Mouse (Mus musculus): Measurements from ENCODE around the gene Sfmbt1. TPM values are rescaled to one million over a fixed set of nuclear protein-coding genes. Genes with fewer than 3 reads are reported as not detected.
A peak's percentile ranks its signal among the peaks of the same experiment; 100 is the strongest.

Sfmbt1 gene
- polyA plus RNA-seq, 1 experiment from 2014 or later: 14.9 TPM

DNA sequence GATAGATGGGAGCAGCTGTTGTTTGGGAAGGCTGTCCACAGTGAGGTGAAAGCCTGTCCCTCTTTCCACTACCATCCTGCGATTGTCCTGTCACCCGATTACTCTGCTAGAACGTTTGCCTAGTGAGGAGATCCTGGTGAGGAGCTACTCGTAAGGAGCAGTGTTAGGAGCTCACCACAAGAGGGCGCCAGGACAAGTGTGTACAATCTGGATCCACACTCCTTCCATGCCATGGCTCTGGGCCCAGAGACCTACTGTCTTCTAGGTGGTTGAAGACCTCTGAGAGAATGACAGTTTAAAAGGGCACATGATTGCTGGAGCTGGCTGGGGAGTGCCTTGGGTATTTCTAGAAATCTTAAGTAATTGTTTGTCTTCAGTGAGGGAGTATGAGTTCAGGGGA, 152.4 kb downstream of the Sfmbt1 start:
- no peak overlapping the region for H3K4me3 ChIP-seq (ENCODE audit: low read depth, low read length)
- no peak overlapping the region for H3K4me2 ChIP-seq (ENCODE audit: low read depth, low read length)
- H3K27me3 ChIP-seq (replicated peaks; ENCODE audit: control insufficient read depth, insufficient read depth, low read length): no peaks in the 10 kb centered on the region
- ATAC-seq (ENCODE audit: low read depth) (no peak), DNase-seq (ENCODE audit: low spot score) (peak; percentile 83)
- H3K27ac ChIP-seq (replicated peaks; ENCODE audit: low read depth, low read length): no peak overlapping the region
- 32% methylated on average over 5 of the region's 5 CpGs for WGBS
- peaks cover 7% of the 10 kb centered on the region; the same call in 1 of the 2 replicates for H3K4me1 ChIP-seq (ENCODE audit: control insufficient read depth, insufficient read depth, low read length)
- H3K9ac ChIP-seq (ENCODE audit: low read depth, low read length): no peak overlapping the region
- peaks cover 24% of the 10 kb centered on the region for H3K36me3 ChIP-seq (ENCODE audit: control insufficient read depth, insufficient read depth, low read length)
- no peaks in the 10 kb centered on the region for H3K9me3 ChIP-seq (ENCODE audit: control insufficient read depth, low read length)

DNA sequence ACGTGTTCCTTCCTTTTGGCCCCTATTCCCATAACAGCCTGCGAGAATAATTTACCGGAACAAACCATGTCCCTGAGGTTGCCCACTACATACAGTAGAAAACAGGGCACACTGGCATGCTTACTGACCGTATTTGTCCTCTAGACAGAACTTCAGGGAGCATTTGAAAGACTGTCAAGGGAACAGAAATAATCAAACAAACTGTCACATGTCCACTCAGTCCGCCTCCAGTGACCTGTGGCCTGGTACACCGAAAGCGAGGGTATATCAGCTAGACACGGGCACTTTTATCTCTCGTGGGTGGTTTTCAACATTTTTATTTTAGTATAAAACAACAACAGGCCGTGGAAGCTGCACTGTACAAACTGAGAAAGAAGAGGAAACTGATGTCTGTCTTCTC, 154.2 kb downstream of the Sfmbt1 start:
- Histone ChIP-seq H3K4me3 (ENCODE audit: low read depth, low read length) (no peak overlapping the region), H3K9me3 (ENCODE audit: control insufficient read depth, low read length) (no peaks in the 10 kb centered on the region), H3K27me3 (replicated peaks; ENCODE audit: control insufficient read depth, insufficient read depth, low read length) (no peaks in the 10 kb centered on the region), H3K4me1 (ENCODE audit: control insufficient read depth, insufficient read depth, low read length) (peaks cover 7% of the 10 kb centered on the region; the same call in 1 of the 2 replicates), H3K4me2 (ENCODE audit: low read depth, low read length) (no peak overlapping the region), H3K36me3 (ENCODE audit: control insufficient read depth, insufficient read depth, low read length) (peaks cover 37% of the 10 kb centered on the region), H3K27ac (replicated peaks; ENCODE audit: low read depth, low read length) (no peak overlapping the region), H3K9ac (ENCODE audit: low read depth, low read length) (no peak overlapping the region)
- DNase-seq (ENCODE audit: low spot score) (no peak), ATAC-seq (ENCODE audit: low read depth) (no peak)
- WGBS: 90% methylated on average over 10 of the region's 10 CpGs

DNA sequence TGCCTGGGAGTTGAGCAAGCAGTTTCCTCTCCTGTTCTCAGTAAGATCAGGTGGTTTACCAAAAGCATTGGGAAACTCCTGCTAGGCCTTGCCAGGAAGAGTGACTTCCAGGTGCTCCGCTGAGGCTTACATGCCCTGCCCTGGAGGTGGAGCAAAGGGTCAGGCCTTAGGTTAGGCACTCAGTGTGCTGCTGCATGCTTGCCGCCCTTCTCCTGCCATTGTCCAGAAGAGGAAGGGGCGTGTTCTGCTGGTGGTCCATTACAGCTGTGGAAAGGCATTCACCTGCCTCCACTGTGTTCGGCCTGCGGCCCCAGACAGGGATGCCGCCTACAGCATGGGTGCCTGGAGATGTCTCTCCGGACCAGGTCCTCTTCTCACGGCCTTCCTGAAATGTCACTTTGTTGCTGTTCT, 154.7 kb downstream of the Sfmbt1 start:
- Histone ChIP-seq H3K36me3 (ENCODE audit: control insufficient read depth, insufficient read depth, low read length) (peaks cover 43% of the 10 kb centered on the region), H3K4me2 (ENCODE audit: low read depth, low read length) (no peak overlapping the region), H3K27me3 (replicated peaks; ENCODE audit: control insufficient read depth, insufficient read depth, low read length) (no peaks in the 10 kb centered on the region), H3K4me3 (ENCODE audit: low read depth, low read length) (no peak overlapping the region), H3K9ac (ENCODE audit: low read depth, low read length) (no peak overlapping the region), H3K27ac (replicated peaks; ENCODE audit: low read depth, low read length) (peak overlapping the region; percentile 76; the same call in 1 of the 2 replicates), H3K9me3 (ENCODE audit: control insufficient read depth, low read length) (no peaks in the 10 kb centered on the region), H3K4me1 (ENCODE audit: control insufficient read depth, insufficient read depth, low read length) (peaks cover 7% of the 10 kb centered on the region; the same call in 1 of the 2 replicates)
- no peak for DNase-seq (ENCODE audit: low spot score)
- 73% methylated on average over 8 of the region's 8 CpGs for WGBS
- no peak for ATAC-seq (ENCODE audit: low read depth)

DNA sequence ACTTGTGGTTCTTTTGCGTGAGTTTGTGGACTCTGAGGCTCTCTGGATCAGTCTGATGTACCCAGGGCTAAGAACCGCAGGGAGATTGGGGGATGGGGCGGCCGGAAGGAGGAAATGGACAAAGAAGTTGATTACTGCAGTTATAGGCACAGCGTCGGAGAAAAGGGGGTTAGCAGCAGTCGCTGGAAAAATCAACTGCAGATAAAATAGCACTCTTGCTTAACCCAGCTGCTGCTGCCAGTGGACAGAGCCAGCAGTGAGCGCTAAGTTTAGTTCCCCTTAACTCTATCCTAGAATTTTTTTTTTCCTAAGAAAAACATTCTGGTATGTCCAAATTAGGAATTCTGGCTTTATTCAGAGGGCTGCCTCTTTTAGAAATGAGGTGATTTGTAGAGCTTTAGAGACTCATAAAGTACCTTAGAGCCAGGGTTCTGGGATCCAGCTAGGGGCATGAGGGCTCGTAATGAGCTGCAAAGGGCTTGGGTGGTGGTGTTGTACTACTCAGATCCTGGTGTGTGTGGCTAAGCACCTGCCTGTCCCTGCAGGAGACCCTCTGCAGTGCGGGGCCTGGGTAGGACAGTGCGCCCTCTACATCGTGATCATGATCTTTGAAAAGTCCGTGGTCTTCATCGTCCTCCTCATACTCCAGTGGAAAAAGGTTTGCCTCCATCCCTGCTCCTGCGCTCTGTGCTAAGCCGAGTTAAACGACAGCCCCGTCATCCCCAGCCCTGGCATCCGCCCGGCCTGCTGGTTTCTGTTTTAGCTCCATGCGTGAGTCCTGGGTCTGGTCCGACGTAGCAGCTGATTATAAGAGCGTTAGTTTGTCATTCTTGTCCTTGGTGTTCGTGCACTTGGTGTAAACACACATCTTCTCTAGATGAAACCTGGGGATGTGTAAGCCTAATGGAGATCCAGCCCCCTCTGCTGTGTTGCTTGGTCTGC, 155.8 kb downstream of the Sfmbt1 start:
- no peak for ATAC-seq (ENCODE audit: low read depth)

More for the DNA sequence above, 155.8 kb downstream of the Sfmbt1 start:
- Histone ChIP-seq H3K27me3 (replicated peaks; ENCODE audit: control insufficient read depth, insufficient read depth, low read length) (no peaks in the 10 kb centered on the region), H3K9me3 (ENCODE audit: control insufficient read depth, low read length) (no peaks in the 10 kb centered on the region), H3K9ac (ENCODE audit: low read depth, low read length) (no peak overlapping the region), H3K4me3 (ENCODE audit: low read depth, low read length) (no peak overlapping the region), H3K27ac (replicated peaks; ENCODE audit: low read depth, low read length) (peak overlapping the region; percentile 76), H3K4me2 (ENCODE audit: low read depth, low read length) (no peak overlapping the region), H3K36me3 (ENCODE audit: control insufficient read depth, insufficient read depth, low read length) (peaks cover 43% of the 10 kb centered on the region), H3K4me1 (ENCODE audit: control insufficient read depth, insufficient read depth, low read length) (peaks cover 7% of the 10 kb centered on the region; the same call in 1 of the 2 replicates)
- 71% methylated on average over 25 of the region's 25 CpGs for WGBS
- peak; percentile 47 for DNase-seq (ENCODE audit: low spot score)

Other genes starting within 250 kb of the Sfmbt1 start
- 21.2 and 23.3 TPM in 2 replicates for gene Dcp1a, start 235.3 kb upstream of the Sfmbt1 start, polyA plus RNA-seq (2014; fragmentation: Nextera tagmentation; extraction: Ambion mirVana)
- 3.5 and 3.8 TPM in 2 replicates for gene Cacna1d, start 223.4 kb upstream of the Sfmbt1 start, polyA plus RNA-seq (2014; fragmentation: Nextera tagmentation; extraction: Ambion mirVana)
- 91.9 and 110 TPM in 2 replicates for gene Tkt, start 166.5 kb upstream of the Sfmbt1 start, polyA plus RNA-seq (2014; fragmentation: Nextera tagmentation; extraction: Ambion mirVana)
- 42.5 and 44.6 TPM in 2 replicates for gene Prkcd, start 88.6 kb upstream of the Sfmbt1 start, polyA plus RNA-seq (2014; fragmentation: Nextera tagmentation; extraction: Ambion mirVana)
- gene Rft1, start 60.5 kb upstream of the Sfmbt1 start, polyA plus RNA-seq (2014; fragmentation: Nextera tagmentation; extraction: Ambion mirVana): 13.3 and 16.5 TPM in 2 replicates
- gene Tmem110, start 110.7 kb downstream of the Sfmbt1 start, polyA plus RNA-seq (2014; fragmentation: Nextera tagmentation; extraction: Ambion mirVana): 28.2 and 28.3 TPM in 2 replicates
- gene Mustn1, start 164.4 kb downstream of the Sfmbt1 start, polyA plus RNA-seq (2014; fragmentation: Nextera tagmentation; extraction: Ambion mirVana): 37.2 and 43.6 TPM in 2 replicates
- 0.10 TPM in 1 of 2 replicates, not detected in the other for gene Itih4, start 171.6 kb downstream of the Sfmbt1 start, polyA plus RNA-seq (2014; fragmentation: Nextera tagmentation; extraction: Ambion mirVana)
- gene Itih3, start 208.9 kb downstream of the Sfmbt1 start, polyA plus RNA-seq (2014; fragmentation: Nextera tagmentation; extraction: Ambion mirVana): 0.33 and 0.39 TPM in 2 replicates
- gene Itih1, start 228.4 kb downstream of the Sfmbt1 start, polyA plus RNA-seq (2014; fragmentation: Nextera tagmentation; extraction: Ambion mirVana): not detected in 2 replicates
- 9.8 and 9.9 TPM in 2 replicates for gene Nek4, start 236.5 kb downstream of the Sfmbt1 start, polyA plus RNA-seq (2014; fragmentation: Nextera tagmentation; extraction: Ambion mirVana)

Data from embryonic facial prominence, embryonic 14.5 days (tissue).